Mouse (Mus musculus) thymus, postnatal 14 days (tissue): ENCODE measurements around the gene Ccdc124.

Experiments
- DNase-seq: peaks from one replicate; pipeline ENCODE4 v3.0.0; 2021

Ccdc124 gene

GRCm38 (mm10) chr8:70894771-70895545, 21.2 kb upstream of the Ccdc124 start:
- DNase-seq, result no peak

GRCm38 (mm10) chr8:70894385-70894720, 20.6 kb upstream of the Ccdc124 start:
- DNase-seq, result no peak

DNA sequence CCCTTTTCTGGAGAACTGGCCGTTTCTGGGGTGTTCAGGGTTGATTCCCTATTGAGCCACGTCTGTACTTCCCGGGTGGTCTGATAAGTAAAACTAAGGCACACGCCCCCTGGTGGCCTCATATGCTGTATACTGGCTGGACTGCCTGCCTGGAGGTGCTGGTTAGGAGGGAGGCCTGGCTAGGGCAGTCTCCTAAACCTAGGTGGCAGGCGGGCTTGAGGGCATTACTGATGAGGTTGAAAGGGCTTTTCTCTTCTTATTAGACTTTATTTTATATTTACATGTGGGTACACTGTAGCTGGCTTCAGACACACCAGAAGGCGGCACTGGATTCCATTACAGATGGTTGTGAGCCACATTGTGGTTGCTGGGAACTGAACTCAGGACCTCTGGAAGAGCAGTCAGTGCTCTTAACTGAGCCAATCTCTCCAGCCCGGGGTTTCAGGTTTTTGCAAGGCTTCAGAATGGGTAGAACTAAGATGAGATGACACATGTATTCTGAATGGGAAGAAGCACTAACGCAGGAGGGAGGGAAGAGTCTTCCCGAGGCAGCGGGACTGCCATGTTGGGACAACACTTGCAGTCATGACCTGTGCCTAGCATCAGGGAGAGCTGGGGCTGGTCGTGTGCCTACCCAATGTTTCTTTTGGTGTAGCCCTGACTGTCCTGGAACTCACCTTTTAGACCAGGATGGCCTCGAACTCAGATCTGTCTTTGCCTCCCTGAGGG, 20.1 kb upstream of the Ccdc124 start:
- DNase-seq, result peak; percentile 84

GRCm38 (mm10) chr8:70892896-70893655, 19.3 kb upstream of the Ccdc124 start:
- no peak for DNase-seq

GRCm38 (mm10) chr8:70892022-70892895, 18.5 kb upstream of the Ccdc124 start, which contains the start of gene Slc5a5:
Gene Slc5a5, minus strand, starts transcription at chr8:70892757.
- DNase-seq, result no peak

DNA sequence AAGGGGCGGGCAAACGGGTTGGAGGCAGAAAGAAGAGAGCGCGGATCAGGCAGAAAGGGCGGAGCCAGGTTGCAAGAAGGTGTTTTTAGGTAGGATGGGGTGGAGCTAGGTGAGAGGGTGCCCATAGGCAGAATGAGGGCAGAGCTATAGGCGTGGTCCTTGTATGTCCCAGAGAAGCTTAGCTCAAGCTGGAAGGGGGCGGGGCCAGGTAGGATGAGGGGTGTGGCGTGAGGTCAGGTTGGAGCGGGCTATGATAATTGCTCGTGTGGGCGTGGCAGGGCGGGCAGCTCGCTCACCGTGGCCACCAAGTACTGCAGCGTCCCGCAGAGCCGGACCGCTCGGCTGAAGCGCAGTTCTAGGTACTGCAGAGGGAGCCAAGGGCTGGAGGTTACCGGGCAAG, 17.6 kb upstream of the Ccdc124 start:
- DNase-seq, result no peak

- DNase-seq, result no peak
Observed at GRCm38 (mm10) chr8:70890656-70891055, 16.9 kb upstream of the Ccdc124 start.

DNA sequence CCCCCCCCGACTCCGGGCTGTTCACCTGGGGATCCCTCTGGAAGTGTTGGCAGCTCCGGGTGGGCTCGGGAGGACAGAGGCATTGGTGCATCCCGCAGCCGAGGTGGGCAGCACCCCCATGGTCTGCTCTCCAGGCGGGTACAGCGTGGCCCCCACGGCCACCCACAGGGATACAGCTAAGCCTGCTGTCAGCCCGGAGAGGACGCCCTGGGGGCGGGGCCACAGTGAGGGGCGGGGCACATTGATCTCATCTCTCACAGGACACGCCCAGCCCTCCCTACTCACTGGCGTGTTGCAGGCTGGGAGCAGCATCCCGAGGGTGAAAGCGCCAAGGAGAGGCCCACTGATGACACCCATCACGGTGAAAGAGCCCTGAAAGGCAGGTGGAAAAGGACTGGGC, 13.9 kb upstream of the Ccdc124 start:
- DNase-seq, result no peak

- DNase-seq, result no peak
Observed at GRCm38 (mm10) chr8:70885612-70886011, 11.9 kb upstream of the Ccdc124 start.

GRCm38 (mm10) chr8:70884683-70885082, 10.9 kb upstream of the Ccdc124 start:
- no peak for DNase-seq

DNA sequence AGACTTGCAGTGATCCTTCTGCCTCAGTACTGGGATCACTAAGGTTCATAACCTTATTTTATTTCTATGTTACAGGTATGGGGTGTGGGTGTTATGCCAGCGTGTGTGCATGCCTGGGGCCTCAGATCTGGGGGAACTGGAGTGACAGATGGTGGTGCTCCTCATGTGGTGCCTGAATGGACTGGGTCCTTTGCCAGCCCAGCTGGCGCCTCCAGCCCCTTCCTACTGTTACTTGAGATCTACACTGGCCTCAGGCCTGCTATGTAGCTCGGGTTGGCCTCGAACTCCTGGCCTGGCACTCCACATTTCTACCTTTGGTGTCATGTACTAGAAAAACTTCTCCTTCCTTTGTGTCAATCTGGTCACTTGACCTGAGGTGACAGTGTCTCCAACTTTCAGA, 10.5 kb upstream of the Ccdc124 start:
- DNase-seq, result no peak

DNA sequence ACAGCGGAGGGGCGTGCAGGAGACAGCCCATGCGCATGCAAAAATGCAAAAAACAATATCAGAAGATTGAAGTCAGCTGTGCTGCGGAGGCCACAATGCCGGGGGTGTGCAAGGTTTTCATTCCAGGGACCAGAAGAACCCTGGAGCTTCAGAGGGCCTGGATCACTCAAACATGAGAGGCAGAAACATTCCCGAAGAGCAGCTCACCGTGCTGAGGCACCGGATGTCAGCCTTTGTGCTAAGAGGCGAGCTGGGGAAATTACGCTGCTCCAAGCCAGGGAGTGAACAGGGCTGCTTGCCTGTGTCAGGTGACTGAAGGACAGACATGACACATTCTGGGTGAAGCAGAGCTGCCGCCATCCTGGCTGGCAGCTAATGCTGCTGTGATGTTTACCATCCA, 6.8 kb upstream of the Ccdc124 start:
- DNase-seq, result no peak

- no peak for DNase-seq
Observed at GRCm38 (mm10) chr8:70880126-70880525, 6.4 kb upstream of the Ccdc124 start.

DNA sequence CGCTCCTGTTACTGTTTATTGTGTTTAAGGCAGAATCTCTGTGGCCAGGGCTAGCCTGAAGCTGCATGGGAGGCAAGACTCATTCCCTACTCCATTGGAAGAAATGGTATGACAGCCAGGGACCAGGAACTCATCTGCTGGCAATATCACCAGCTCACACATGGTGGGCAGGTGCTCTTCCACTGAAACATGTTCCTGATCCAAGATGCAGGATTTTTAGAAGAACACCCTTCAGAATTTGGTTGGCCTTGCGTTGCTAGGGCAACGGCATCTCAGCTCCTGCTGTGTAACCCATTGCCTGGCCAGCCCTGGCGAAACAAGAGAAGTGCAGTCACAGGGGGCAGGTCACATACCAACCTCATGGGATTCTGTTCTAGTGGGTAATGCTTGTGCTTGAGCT, 5.8 kb upstream of the Ccdc124 start:
- DNase-seq, result no peak

GRCm38 (mm10) chr8:70878178-70878577, 4.4 kb upstream of the Ccdc124 start:
- DNase-seq, result no peak

GRCm38 (mm10) chr8:70876382-70876781, 2.6 kb upstream of the Ccdc124 start:
- DNase-seq, result no peak

DNA sequence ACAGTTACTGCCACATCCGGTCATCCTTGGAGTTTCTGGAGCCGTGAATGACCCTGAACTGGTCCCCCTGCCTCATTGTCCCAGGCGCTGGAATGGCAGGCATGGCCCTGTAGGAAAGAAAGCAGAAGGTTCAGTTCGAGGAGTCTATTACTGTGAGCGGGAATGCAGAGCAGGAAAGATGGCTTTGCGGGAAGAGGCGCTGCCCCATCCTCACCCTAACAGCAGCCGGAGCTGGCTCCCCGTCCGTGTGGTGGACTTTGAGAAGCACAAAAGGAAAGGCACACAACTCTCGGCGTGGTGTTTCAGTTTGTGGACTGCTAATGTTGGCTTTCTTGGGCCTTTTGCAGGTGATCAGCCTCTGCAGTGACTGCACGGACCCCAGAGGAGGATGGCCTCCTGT, 706 bp upstream of the Ccdc124 start:
- no peak for DNase-seq

GRCm38 (mm10) chr8:70872643-70873363, 932 bp downstream of the Ccdc124 start:
- DNase-seq, result no peak

- DNase-seq, result no peak
Observed at GRCm38 (mm10) chr8:70871195-70871807, 2.4 kb downstream of the Ccdc124 start.

GRCm38 (mm10) chr8:70869601-70870041, 4.1 kb downstream of the Ccdc124 start:
- peak; percentile 78 for DNase-seq

DNA sequence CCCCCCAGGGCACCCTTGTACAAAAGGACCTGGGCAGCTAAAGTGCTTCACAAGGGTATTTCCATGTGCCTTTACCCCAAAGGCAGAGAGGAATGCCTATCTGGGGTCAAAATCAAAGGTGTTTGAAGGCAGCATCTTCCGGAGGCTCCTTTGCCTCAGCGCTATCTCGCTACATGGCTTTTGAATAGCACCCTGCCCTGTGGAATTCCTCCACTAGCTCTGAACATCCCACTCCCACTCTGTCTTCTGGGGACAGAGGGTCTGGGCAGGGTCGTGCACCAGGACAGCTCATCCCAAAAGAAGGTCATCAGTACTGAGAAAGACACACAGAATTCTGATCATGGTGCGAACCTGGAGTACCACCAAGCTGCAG, 4.5 kb downstream of the Ccdc124 start:
- no peak for DNase-seq
